Mouse (Mus musculus): ENCODE data around the gene Cd55b. TPM values are rescaled to one million over a fixed set of nuclear protein-coding genes. Genes with fewer than 3 reads are reported as not detected.

Gene Cd55b
- polyA plus RNA-seq, 1 experiment from 2014 or later: 0.21 TPM

- Histone ChIP-seq H3K27me3 (ENCODE audit: control insufficient read depth, insufficient read depth, low read length) (no peaks in the 10 kb centered on the region), H3K36me3 (ENCODE audit: control insufficient read depth, insufficient read depth, low read length) (no peaks in the 10 kb centered on the region), H3K9ac (ENCODE audit: low read length) (no peak overlapping the region), H3K4me1 (ENCODE audit: control insufficient read depth, insufficient read depth, low read length) (no peaks in the 10 kb centered on the region), H3K9me3 (replicated peaks; ENCODE audit: control insufficient read depth, low read length) (no peaks in the 10 kb centered on the region), H3K27ac (ENCODE audit: low read length) (no peak overlapping the region), H3K4me2 (ENCODE audit: low read depth, low read length) (no peak overlapping the region), H3K4me3 (replicated peaks; ENCODE audit: low read length) (no peak overlapping the region)
- WGBS: 94% methylated on average over 5 of the region's 5 CpGs
- ATAC-seq (ENCODE audit: insufficient read depth, low FRiP score): no peak
Observed at GRCm38 (mm10) chr1:130371291-130371690, 51.5 kb downstream of the Cd55b start.

GRCm38 (mm10) chr1:130350077-130350635, 72.7 kb downstream of the Cd55b start:
- H3K27me3 ChIP-seq (ENCODE audit: control insufficient read depth, insufficient read depth, low read length): no peaks in the 10 kb centered on the region
- H3K4me2 ChIP-seq (ENCODE audit: low read depth, low read length): no peak overlapping the region
- no peak overlapping the region for H3K9ac ChIP-seq (ENCODE audit: low read length)
- no peaks in the 10 kb centered on the region for H3K36me3 ChIP-seq (ENCODE audit: control insufficient read depth, insufficient read depth, low read length)
- H3K4me3 ChIP-seq (replicated peaks; ENCODE audit: low read length): no peak overlapping the region
- no peaks in the 10 kb centered on the region for H3K4me1 ChIP-seq (ENCODE audit: control insufficient read depth, insufficient read depth, low read length)
- no peaks in the 10 kb centered on the region for H3K9me3 ChIP-seq (replicated peaks; ENCODE audit: control insufficient read depth, low read length)
- no peak overlapping the region for H3K27ac ChIP-seq (ENCODE audit: low read length)
- WGBS: 13% methylated on average over 1 of the region's 1 CpGs
- no peak for ATAC-seq (ENCODE audit: insufficient read depth, low FRiP score)

DNA sequence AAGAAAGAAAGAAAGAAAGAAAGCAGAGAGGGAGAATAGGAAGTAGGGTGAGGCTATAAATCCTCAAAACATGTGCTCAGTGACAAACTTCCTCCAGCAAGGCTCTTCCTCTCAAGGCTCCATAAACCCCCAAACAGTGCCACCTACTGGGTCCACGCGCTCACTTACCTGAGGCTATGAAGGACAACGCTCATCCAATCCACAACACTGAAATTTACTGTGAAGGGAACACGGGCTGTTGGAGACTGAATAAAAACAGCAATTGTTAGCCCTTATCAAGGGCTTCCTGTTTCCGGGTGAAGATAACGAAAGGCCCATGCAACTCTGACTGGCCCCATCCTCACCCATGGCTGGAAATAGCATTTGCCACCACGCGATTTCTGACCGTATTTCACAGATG, 80.4 kb downstream of the Cd55b start:
- WGBS: 81% methylated on average over 9 of the region's 9 CpGs
- no peaks in the 10 kb centered on the region for H3K36me3 ChIP-seq (ENCODE audit: control insufficient read depth, insufficient read depth, low read length)
- no peak overlapping the region for H3K4me2 ChIP-seq (ENCODE audit: low read depth, low read length)
- no peak overlapping the region for H3K27ac ChIP-seq (ENCODE audit: low read length)
- H3K27me3 ChIP-seq (ENCODE audit: control insufficient read depth, insufficient read depth, low read length): no peaks in the 10 kb centered on the region
- H3K9ac ChIP-seq (ENCODE audit: low read length): no peak overlapping the region
- no peak overlapping the region for H3K4me3 ChIP-seq (replicated peaks; ENCODE audit: low read length)
- H3K9me3 ChIP-seq (replicated peaks; ENCODE audit: control insufficient read depth, low read length): no peaks in the 10 kb centered on the region; the same call in 1 of the 2 replicates
- ATAC-seq (ENCODE audit: insufficient read depth, low FRiP score): no peak
- no peaks in the 10 kb centered on the region for H3K4me1 ChIP-seq (ENCODE audit: control insufficient read depth, insufficient read depth, low read length)

Other genes with a start within 250 kb of the Cd55b start
- 53.9 and 55.3 TPM in 2 replicates for gene Cd55, start 39.7 kb upstream of the Cd55b start, polyA plus RNA-seq (2015; fragmentation: Nextera tagmentation; extraction: Ambion mirVana)
- gene Zp3r, start 206.6 kb upstream of the Cd55b start, polyA plus RNA-seq (2015; fragmentation: Nextera tagmentation; extraction: Ambion mirVana): 0.17 TPM in 1 of 2 replicates, not detected in the other
- 0.45 and 0.81 TPM in 2 replicates for gene C4bp, start 238.6 kb upstream of the Cd55b start, polyA plus RNA-seq (2015; fragmentation: Nextera tagmentation; extraction: Ambion mirVana)